Mouse (Mus musculus) thymus, adult 2 months (tissue): ENCODE data around the gene Tcp10a. TPM values are rescaled to one million over a fixed set of nuclear protein-coding genes. Genes with fewer than 3 reads are reported as not detected.
A peak's percentile ranks its signal among the peaks of the same experiment; 100 is the strongest.
"Not testable (repeated sequence)": the region's sequence is repeated elsewhere in the genome, so short reads cannot be mapped to it uniquely, and the experiment has no call there.

Experiments used
- DNase-seq: peaks from one replicate; pipeline ENCODE4 v3.0.0; 2021
- H3K27ac ChIP-seq: fragments of 200-500 bp; 2 replicates; pipeline ENCODE4 v1.5.1; 2012; ENCODE audit warnings: low read length, control low read depth; ENCODE audit not compliant: control insufficient read depth, insufficient read depth
- H3K27me3 ChIP-seq: fragments of 200-500 bp; 2 replicates; pipeline ENCODE4 v1.6.1; 2012; ENCODE audit warnings: mild to moderate bottlenecking, low read length, moderate library complexity, mixed read lengths; ENCODE audit not compliant: control insufficient read depth, insufficient read depth
- H3K36me3 ChIP-seq: fragments of 200-500 bp; 2 replicates; pipeline ENCODE4 v1.6.1; 2012; ENCODE audit warnings: mild to moderate bottlenecking, low read length, moderate library complexity; ENCODE audit not compliant: control insufficient read depth, insufficient read depth
- H3K4me1 ChIP-seq: fragments of 200-500 bp; replicated peaks from 2 replicates; pipeline ENCODE4 v1.6.1; 2012; ENCODE audit warnings: low read length; ENCODE audit not compliant: control insufficient read depth, insufficient read depth
- H3K4me3 ChIP-seq: fragments of 200-500 bp; 2 replicates; pipeline ENCODE4 v1.5.1; 2012; ENCODE audit warnings: mild to moderate bottlenecking, low read length, control low read depth, moderate library complexity; ENCODE audit not compliant: control insufficient read depth, insufficient read depth
- CTCF ChIP-seq: fragments of 200-500 bp; IDR thresholded peaks from 2 replicates; pipeline ENCODE4 v1.5.1; 2012; ENCODE audit warnings: mild to moderate bottlenecking, control low read depth, low read length, moderate library complexity, borderline replicate concordance; ENCODE audit not compliant: control insufficient read depth, poor library complexity, insufficient read depth; ENCODE audit errors: extremely low read depth
- POLR2A ChIP-seq: fragments of 200-500 bp; IDR thresholded peaks from 2 replicates; pipeline ENCODE4 v1.6.1; 2012; ENCODE audit warnings: mild to moderate bottlenecking, low read length, control low read depth, moderate library complexity; ENCODE audit not compliant: control insufficient read depth, poor library complexity, insufficient read depth; ENCODE audit errors: extremely low read depth
- WGBS: fragments of 180-500 bp; shearing (Covaris S2); methylation state at CpG from one replicate; pipeline ENCODE4 v1.1.7; 2018; 5-methylcytosine and 5-hydroxymethylcytosine counted together
- polyA plus RNA-seq: library from polyadenylated mRNA; depleted of rRNA; stranded (reverse); fragments of >200 nt; gene quantifications from 2 replicates; pipeline ENCODE4 v1.2.3, GENCODE M21; 2012; rRNA removed

Gene Tcp10a
- not detected in 2 replicates for polyA plus RNA-seq

- H3K27ac ChIP-seq, H3K4me1 ChIP-seq, H3K4me3 ChIP-seq, DNase-seq, H3K27me3 ChIP-seq, H3K36me3 ChIP-seq: not testable (repeated sequence)
- WGBS: 96% methylated on average over 5 of the region's 5 CpGs
Measured at GRCm38 (mm10) chr17:7324346-7324745, at the start of gene Tcp10a. TSS of gene Tcp10a (plus strand) at chr17:7324646.

- no peaks in the 10 kb centered on the region for H3K36me3 ChIP-seq
- no peaks in the 10 kb centered on the region for H3K4me1 ChIP-seq
- H3K27ac ChIP-seq: no peak overlapping the region
- WGBS: 96% methylated on average over 15 of the region's 15 CpGs
- TF ChIP-seq CTCF (no peak), POLR2A (no peak)
- no peak for DNase-seq
- no peaks in the 10 kb centered on the region for H3K27me3 ChIP-seq
- H3K4me3 ChIP-seq: no peak overlapping the region
Measured at GRCm38 (mm10) chr17:7278702-7279242, 45.7 kb upstream of the Tcp10a start.

DNA sequence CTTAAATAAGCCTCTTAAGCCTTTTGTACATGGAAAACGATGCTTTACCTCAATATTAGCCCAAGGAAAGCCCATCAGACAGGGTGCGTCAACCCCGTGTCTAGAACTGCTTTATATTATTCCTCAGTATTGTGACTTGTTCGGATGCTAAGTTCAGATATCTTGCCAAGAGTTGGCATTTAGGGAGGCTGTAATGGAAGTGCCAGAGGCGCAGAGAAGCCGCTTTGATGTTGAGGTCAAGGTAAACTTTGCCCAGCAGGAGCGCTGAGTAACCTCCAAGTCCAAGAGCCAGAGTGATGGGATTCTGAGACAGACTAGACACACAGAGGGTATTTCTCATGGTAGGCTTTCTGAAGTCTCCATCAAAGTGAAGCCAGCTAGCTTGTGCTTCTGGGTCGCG lies 45.2 kb upstream of the Tcp10a start:
- no peak for TF ChIP-seq CTCF
- no peak for TF ChIP-seq POLR2A
- no peaks in the 10 kb centered on the region for H3K36me3 ChIP-seq
- no peaks in the 10 kb centered on the region for H3K27me3 ChIP-seq
- no peak for DNase-seq
- no peak overlapping the region for H3K4me3 ChIP-seq
- no peak overlapping the region for H3K27ac ChIP-seq
- no peaks in the 10 kb centered on the region for H3K4me1 ChIP-seq
- 97% methylated on average over 9 of the region's 9 CpGs for WGBS

- no peaks in the 10 kb centered on the region for H3K36me3 ChIP-seq
- TF ChIP-seq CTCF: no peak
- TF ChIP-seq POLR2A: no peak
- DNase-seq: no peak
- 94% methylated on average over 8 of the region's 8 CpGs for WGBS
- H3K4me3 ChIP-seq: no peak overlapping the region
- H3K27ac ChIP-seq: no peak overlapping the region
- no peaks in the 10 kb centered on the region for H3K4me1 ChIP-seq
- no peaks in the 10 kb centered on the region for H3K27me3 ChIP-seq
Measured at GRCm38 (mm10) chr17:7284297-7284910, 40.0 kb upstream of the Tcp10a start.

DNA sequence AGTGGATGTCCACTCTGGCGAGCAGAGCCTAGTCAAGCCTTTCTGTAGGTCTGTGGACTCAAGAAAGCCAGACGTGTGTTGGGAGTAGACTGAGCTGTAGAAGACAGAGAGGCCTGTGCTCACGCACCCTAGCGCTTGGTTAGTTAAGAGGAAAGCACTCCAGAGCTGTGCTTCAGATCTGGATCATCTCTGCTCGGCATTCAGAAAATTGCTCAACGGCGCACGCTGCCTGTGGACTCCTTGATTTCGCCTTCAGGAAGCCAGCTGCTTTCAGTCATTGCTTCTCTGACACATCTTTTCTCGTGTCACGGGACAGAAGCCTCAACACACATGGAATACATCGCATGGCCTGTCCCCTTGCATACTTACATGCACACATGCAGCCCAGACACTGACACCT lies 39.2 kb upstream of the Tcp10a start:
- no peak for TF ChIP-seq CTCF
- TF ChIP-seq POLR2A: no peak
- WGBS: 95% methylated on average over 12 of the region's 12 CpGs

DNA sequence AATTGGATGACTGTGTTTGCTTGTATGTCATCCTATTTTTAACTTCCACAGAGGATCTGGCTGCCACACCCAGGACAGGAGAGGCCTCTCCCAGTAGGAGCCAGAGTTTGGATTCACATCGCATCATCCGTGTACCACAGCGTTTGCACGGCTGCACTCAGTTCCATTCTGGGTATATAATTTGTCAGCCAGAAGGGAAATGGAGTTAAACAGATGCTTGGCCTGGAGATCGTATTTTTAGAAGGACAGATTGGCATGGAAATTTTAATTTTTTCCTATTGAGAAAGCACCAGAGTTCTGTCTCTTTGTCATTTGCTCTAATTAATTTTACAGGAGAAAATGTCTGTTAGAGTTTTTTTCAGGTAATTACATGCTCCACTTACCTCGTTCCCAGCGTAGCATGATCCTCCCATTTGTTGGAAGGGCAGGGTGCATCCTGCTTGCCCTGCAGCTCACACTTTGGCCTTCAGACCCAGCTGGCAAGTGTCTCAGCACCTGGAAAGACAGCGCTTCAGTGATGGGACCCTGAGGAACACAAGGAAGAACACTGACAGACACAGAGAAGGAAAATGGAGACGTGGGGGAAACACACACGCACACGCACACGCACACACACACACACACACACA lies 37.9 kb upstream of the Tcp10a start:
- H3K36me3 ChIP-seq: no peaks in the 10 kb centered on the region
- H3K4me3 ChIP-seq: no peak overlapping the region
- WGBS: 94% methylated on average over 12 of the region's 12 CpGs
- H3K27me3 ChIP-seq: no peaks in the 10 kb centered on the region
- no peak for DNase-seq
- TF ChIP-seq POLR2A (no peak), CTCF (no peak)
- H3K4me1 ChIP-seq: no peaks in the 10 kb centered on the region
- no peak overlapping the region for H3K27ac ChIP-seq

More for the DNA sequence above, 39.2 kb upstream of the Tcp10a start:
- Histone ChIP-seq H3K36me3 (no peaks in the 10 kb centered on the region), H3K4me3 (no peak overlapping the region), H3K27me3 (no peaks in the 10 kb centered on the region), H3K4me1 (no peaks in the 10 kb centered on the region), H3K27ac (no peak overlapping the region)
- no peak for DNase-seq

DNA sequence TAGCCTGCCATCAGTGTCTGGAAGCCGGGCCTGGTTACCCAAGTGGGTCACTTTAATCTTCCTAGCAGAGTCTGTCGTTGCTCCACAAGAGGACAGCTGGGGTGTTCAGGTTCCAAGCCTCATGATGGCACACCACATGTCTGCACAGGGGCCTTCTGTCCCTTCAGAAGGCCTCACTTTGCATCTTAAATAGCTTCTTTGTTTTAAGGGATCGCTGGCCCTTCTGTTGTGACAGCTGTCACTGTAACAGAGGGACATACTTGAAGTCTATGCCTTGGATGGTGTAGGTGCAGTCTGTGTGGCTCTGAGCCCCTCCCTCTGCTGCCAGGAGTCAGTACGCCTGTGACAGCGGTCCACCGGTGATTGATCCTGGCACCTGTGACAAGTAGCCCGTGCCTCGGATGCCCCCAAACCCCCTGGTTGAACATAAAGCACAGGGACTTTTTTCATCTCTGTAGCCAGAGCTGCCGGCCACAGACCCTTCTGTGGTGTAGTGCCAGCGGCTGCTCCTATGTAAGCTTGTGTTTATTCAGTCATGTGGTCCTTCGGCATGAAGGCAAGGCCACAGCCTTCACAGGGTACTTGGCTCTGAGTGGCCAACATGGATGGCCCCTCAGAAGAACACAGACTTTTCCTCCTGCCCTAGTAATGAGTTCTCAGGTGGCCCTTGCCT lies 32.3 kb upstream of the Tcp10a start:
- Histone ChIP-seq H3K36me3 (no peaks in the 10 kb centered on the region), H3K27ac (no peak overlapping the region), H3K4me1 (no peaks in the 10 kb centered on the region), H3K4me3 (no peak overlapping the region), H3K27me3 (no peaks in the 10 kb centered on the region)
- no peak for DNase-seq
- TF ChIP-seq CTCF (no peak), POLR2A (no peak)
- 95% methylated on average over 11 of the region's 11 CpGs for WGBS

DNA sequence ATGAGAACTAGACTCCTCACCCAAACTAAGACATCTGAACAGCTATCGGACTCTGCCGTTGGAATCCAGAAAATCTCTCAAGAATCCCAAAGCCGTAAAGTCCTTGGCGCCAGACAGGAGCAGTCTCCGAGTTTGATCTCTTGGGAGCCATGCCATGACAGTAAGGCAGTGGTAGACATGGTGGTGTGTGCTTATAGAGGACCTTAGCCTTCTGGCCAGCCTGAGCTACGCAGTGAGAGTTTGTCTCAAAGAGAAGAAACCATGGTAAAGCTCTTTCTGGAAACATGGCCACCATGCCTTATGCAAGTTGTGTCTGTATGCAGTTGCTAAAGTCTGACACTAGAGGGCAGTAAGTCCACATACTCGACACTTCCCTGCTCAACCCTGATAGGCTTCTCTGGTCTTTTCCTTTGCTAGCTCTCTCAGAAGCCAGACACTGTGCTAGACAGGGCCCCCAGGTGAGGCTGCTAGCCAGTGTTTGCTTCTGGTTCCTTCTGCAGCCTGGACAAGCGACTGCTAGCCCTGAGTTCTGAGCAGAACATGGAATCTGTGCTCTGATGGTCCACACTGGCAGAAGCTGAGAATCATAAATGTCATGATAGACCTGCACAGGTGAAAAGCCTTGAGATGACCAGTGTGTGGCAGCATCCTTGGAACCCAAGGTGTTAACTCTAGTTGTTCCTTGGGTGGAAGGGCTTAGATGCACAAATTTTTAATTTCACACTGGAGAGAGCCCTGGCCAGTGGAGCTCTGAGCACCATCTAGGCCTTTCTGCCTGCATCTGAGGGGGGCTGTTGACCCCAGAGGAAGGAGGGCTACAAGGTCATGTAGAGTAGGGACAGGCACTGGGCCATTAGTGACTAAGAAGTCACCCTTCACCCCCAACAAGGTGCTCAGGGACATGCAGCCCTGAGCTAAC lies 17.9 kb upstream of the Tcp10a start:
- not testable (repeated sequence) for H3K27ac ChIP-seq, H3K27me3 ChIP-seq, H3K4me3 ChIP-seq, H3K36me3 ChIP-seq, H3K4me1 ChIP-seq
- WGBS: 61% methylated on average over 8 of the region's 8 CpGs
- DNase-seq: peak; percentile 21

DNA sequence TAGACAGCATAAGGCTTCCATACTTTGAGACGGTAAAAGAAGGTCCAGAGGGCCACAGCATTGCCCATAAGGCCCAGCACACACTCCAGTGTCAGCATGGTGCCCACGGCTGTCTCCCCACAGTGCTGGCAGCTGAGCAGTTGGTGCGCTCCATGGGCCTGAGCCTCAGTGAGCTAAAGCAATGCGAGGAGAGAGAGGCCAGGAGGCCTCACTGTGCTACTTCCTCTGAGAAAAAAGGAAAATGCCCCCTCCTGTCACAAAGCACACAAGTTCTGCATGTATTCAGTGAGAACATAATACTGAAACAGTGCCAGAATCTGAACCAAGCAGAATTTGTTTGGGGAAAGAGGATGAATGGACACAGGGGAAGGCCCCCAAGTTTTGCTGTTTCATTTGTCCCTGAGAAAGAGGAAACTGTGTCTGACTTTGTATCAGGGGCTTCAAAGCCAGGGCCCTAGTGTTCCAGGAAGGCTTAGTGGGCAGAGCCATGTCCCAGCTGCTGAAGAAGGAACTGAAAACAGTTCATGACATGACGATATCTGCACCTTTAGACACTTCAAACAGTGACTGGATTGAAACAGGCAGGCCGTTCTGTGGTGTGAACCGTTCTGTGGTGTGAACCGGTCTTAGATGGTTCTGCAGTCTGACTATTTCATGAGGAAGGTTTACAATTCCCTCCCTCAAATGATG lies 8.6 kb upstream of the Tcp10a start:
- not testable (repeated sequence) for H3K4me3 ChIP-seq, DNase-seq, H3K27me3 ChIP-seq, H3K4me1 ChIP-seq, H3K27ac ChIP-seq, H3K36me3 ChIP-seq
- 29% methylated on average over 7 of the region's 8 CpGs for WGBS
